Mouse (Mus musculus) thymus, adult 2 months (tissue): ENCODE data around the gene Snx33.

Experiments used
- CTCF ChIP-seq: fragments of 200-500 bp; IDR thresholded peaks from 2 replicates; pipeline ENCODE4 v1.5.1; 2012; ENCODE audit warnings: mild to moderate bottlenecking, control low read depth, low read length, moderate library complexity, borderline replicate concordance; ENCODE audit not compliant: control insufficient read depth, poor library complexity, insufficient read depth; ENCODE audit errors: extremely low read depth
- POLR2A ChIP-seq: fragments of 200-500 bp; IDR thresholded peaks from 2 replicates; pipeline ENCODE4 v1.6.1; 2012; ENCODE audit warnings: mild to moderate bottlenecking, low read length, control low read depth, moderate library complexity; ENCODE audit not compliant: control insufficient read depth, poor library complexity, insufficient read depth; ENCODE audit errors: extremely low read depth

DNA sequence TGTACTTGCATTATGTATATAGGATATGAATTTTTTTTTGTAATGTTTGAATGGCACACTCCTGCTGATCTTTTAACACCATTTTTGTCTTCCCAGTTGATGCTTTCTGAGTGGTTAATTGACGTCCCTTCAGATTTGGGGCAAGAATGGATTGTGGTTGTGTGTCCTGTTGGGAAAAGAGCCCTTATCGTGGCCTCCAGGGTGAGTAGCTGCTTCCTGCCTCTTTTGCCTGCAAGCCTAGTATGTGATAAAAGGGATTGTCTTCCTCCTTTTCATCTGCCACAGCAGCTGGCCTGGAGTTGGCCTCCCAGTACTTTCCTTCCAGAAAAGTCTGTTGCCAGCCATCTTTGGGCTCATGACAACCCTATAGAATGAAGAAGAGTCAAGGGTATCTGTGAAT, 42.0 kb upstream of the Snx33 start:
- no peak for TF ChIP-seq CTCF
- no peak for TF ChIP-seq POLR2A
